ENCODE assay signal across 7 mouse cellular contexts in the genomic region with DNA sequence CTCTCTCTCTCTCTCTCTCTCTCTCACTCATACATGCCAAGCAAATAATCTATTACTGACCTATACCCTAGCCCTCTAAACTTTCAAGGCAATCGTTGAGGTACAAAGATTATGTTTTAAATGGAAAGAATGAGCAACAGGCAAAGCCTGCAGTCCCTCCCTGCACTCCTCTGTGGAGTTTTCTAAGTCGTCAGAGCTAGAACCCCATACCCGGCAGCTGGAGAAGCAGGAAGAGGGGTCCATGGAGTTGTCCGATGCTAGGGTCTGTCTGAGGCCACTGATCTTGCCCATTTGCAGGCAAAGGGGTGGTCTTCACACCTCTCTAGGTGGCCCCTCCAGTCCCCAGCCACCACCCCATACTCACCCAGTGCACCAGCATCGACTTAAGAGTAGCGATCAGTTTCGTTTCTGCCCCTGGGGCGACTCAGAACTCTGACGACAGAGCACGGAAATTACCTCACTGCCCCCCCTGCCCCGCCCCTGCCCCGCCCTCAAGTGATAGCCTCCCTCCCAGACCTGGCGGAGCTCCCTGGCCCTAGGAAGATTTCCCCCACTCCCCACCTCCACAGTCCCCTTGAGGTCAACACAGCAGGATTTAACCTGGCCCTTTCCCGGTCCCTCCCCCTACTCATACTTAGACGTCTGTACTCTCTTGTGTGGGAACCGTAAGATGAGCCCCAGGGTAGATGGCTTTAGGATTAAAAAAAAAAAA. TPM values are rescaled to one million over a fixed set of nuclear protein-coding genes. Genes with fewer than 3 reads are reported as not detected.
DNase-seq lines count a peak whose midpoint lies in the region; ATAC-seq lines count a peak whose summit lies in the region.

Gene Helz2 (minus strand): TSS at position 426 of the 712 bp plus-strand sequence.

- H3K9me3 ChIP-seq in heart, embryonic 10.5 days, result no peaks in the 10 kb centered on the region
- no peaks in the 10 kb centered on the region for H3K9me3 ChIP-seq in kidney, embryonic 14.5 days (ENCODE audit: control insufficient read depth, low read length)

- peaks cover 16% of the 10 kb centered on the region; the same call in 1 of the 2 replicates for H3K27me3 ChIP-seq in heart, embryonic 10.5 days (ENCODE audit: insufficient read depth, poor library complexity, severe bottlenecking)
- H3K27me3 ChIP-seq in kidney, embryonic 14.5 days (ENCODE audit: control insufficient read depth, insufficient read depth, low read length), result no peaks in the 10 kb centered on the region

- peaks cover 18% of the 10 kb centered on the region; the same call in 1 of the 2 replicates for H3K4me1 ChIP-seq in heart, embryonic 10.5 days
- H3K4me1 ChIP-seq in kidney, embryonic 14.5 days (ENCODE audit: control insufficient read depth, insufficient read depth, low read length), result no peaks in the 10 kb centered on the region

- ATAC-seq in kidney, embryonic 14.5 days (ENCODE audit: low FRiP score, low TSS enrichment), result peak; percentile 64

- H3K4me3 ChIP-seq in heart, embryonic 10.5 days, result peak within 1 kb of the TSS; percentile 68
- H3K4me3 ChIP-seq in kidney, embryonic 14.5 days (ENCODE audit: low read length), result peak within 1 kb of the TSS; percentile 40

- H3K36me3 ChIP-seq in heart, embryonic 10.5 days, result peaks cover 5% of the 10 kb centered on the region; the same call in 1 of the 2 replicates
- H3K36me3 ChIP-seq in kidney, embryonic 14.5 days (ENCODE audit: control insufficient read depth, insufficient read depth, low read length), result no peaks in the 10 kb centered on the region; the same call in 1 of the 2 replicates

- WGBS in heart, embryonic 10.5 days, result 6% methylated on average over 16 of the region's 16 CpGs
- WGBS in kidney, embryonic 14.5 days, result 5% methylated on average over 16 of the region's 16 CpGs

- peak; percentile 60 for DNase-seq in Muller cell, postnatal 12 days (ENCODE audit: inconsistent ontology term)
- peak; percentile 65 for DNase-seq in c-Kit-positive CD71-negative TER-119-negative erythroid progenitor cells, embryonic 14.5 days (ENCODE audit: low read depth)
- DNase-seq in heart, embryonic 10.5 days (ENCODE audit: low spot score), result peak; percentile 87
- peak; percentile 73 for DNase-seq in lung, postnatal 25 days (ENCODE audit: low spot score)
- DNase-seq in spleen, postnatal 10 days (ENCODE audit: low spot score in 2 of 2), result peak; percentile 53 to 67
- DNase-seq in right cerebral cortex, postnatal 4 days, result no peak

- peak within 1 kb of the TSS; percentile 49 for H3K4me2 ChIP-seq in kidney, embryonic 14.5 days (replicated peaks; ENCODE audit: low read depth, low read length)

- H3K27ac ChIP-seq in heart, embryonic 10.5 days, result peak within 1 kb of the TSS; percentile 75
- H3K27ac ChIP-seq in kidney, embryonic 14.5 days (ENCODE audit: low read depth, low read length), result no peak within 1 kb of the TSS

- H3K9ac ChIP-seq in kidney, embryonic 14.5 days (ENCODE audit: low read depth, low read length), result peak within 1 kb of the TSS; percentile 24

RNA-seq across cellular contexts. Expression of gene Helz2, which starts in this region (rescaled TPM):
- 1.1 and 1.3 TPM in 2 replicates for polyA plus RNA-seq in heart, embryonic 10.5 days (2016; fragmentation: Nextera tagmentation; extraction: Ambion mirVana)
- 1.3 and 1.4 TPM in 2 replicates for polyA plus RNA-seq in kidney, embryonic 14.5 days (2014; fragmentation: Nextera tagmentation; extraction: Ambion mirVana)
